Mouse (Mus musculus) limb, embryonic 12.5 days (tissue): Measurements from ENCODE around the gene Lrpprc. TPM values are rescaled to one million over a fixed set of nuclear protein-coding genes. Genes with fewer than 3 reads are reported as not detected.

Experiments used
- ATAC-seq: fragments of 200-750 bp; cut with Nextera tagmentation; 2 replicates; pipeline ENCODE4 v1.8.0; 2017; ENCODE audit warnings: low read depth, moderate TSS enrichment; ENCODE audit not compliant: insufficient number of reproducible peaks, insufficient read depth, low FRiP score, low TSS enrichment
- H3K27ac ChIP-seq: fragments of 300-500 bp; sonication (generic); 2 replicates; pipeline ENCODE4 v1.5.1; 2016; ENCODE audit warnings: mild to moderate bottlenecking, moderate library complexity
- H3K27me3 ChIP-seq: fragments of 300-500 bp; sonication (generic); 2 replicates; pipeline ENCODE4 v1.6.1; 2016; ENCODE audit warnings: mild to moderate bottlenecking, moderate library complexity
- H3K36me3 ChIP-seq: fragments of 300-500 bp; sonication (generic); 2 replicates; pipeline ENCODE4 v1.6.1; 2016; ENCODE audit warnings: mild to moderate bottlenecking, moderate library complexity
- H3K4me1 ChIP-seq: fragments of 300-500 bp; sonication (generic); replicated peaks from 2 replicates; pipeline ENCODE4 v1.6.1; 2016
- H3K4me2 ChIP-seq: fragments of 300-500 bp; sonication (generic); 2 replicates; pipeline ENCODE4 v1.6.1; 2016; ENCODE audit warnings: mild to moderate bottlenecking, moderate library complexity
- H3K4me3 ChIP-seq: fragments of 300-500 bp; sonication (generic); replicated peaks from 2 replicates; pipeline ENCODE4 v1.5.1; 2016; ENCODE audit warnings: mild to moderate bottlenecking
- H3K9ac ChIP-seq: fragments of 300-500 bp; sonication (generic); replicated peaks from 2 replicates; pipeline ENCODE4 v1.6.1; 2016; ENCODE audit warnings: mild to moderate bottlenecking, moderate library complexity
- H3K9me3 ChIP-seq: fragments of 300-500 bp; sonication (generic); 2 replicates; pipeline ENCODE4 v1.6.1; 2016; ENCODE audit warnings: mild to moderate bottlenecking, moderate library complexity
- WGBS: fragments of 180-500 bp; shearing (Covaris S2); methylation state at CpG from one replicate; pipeline ENCODE4 v1.1.7; 2016; 5-methylcytosine and 5-hydroxymethylcytosine counted together
- polyA plus RNA-seq: library from polyadenylated mRNA; unstranded; fragments of >200 nt; fragmentation: Nextera tagmentation; extraction: Ambion mirVana; gene quantifications from 2 replicates; pipeline ENCODE4 v1.2.1, GENCODE M21; 2016

Gene Lrpprc
- polyA plus RNA-seq, 1 experiment from 2014 or later = 59.1 TPM

DNA sequence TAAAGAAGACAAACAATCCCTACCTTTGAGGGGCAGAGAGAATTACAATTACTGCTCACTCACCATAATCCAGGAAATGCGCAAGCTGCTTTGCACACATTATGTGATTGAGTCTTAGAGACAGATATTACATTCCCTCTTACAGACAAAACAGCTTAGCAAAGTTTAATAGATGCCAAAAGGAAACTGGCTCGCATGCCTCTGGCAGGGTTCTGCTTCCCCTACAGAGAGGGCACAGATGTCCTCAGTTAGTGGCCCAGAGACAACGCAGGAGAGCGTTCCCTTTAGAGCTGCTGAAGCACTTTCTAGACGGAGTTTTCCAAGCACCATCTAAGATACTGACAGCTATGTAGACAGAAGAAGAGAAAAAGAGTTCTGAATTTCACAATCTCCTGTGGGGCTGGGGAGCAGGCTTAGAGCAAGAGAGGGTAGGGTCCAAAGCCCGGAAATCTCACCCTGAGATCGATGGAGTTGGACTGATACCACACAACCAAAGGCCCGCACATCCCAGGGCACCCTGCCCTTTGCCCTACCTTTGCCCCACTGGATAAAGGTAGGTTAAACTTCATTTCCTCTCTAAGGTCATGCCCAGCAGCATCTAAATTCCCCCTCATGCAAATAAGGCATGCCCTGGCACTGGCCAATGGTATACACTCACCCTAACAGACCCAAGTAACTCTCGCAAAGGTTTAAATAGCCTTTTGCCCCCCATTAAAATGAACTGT is 52.4 kb downstream of the Lrpprc start:
- no peaks in the 10 kb centered on the region for H3K27me3 ChIP-seq
- WGBS = 48% methylated on average over 9 of the region's 9 CpGs
- no peak for ATAC-seq
- H3K4me2 ChIP-seq = no peak overlapping the region
- no peak overlapping the region for H3K27ac ChIP-seq
- no peak overlapping the region for H3K4me3 ChIP-seq
- no peak overlapping the region for H3K9ac ChIP-seq
- no peaks in the 10 kb centered on the region for H3K9me3 ChIP-seq
- peaks cover 21% of the 10 kb centered on the region for H3K4me1 ChIP-seq
- peaks cover 26% of the 10 kb centered on the region; the same call in 1 of the 2 replicates for H3K36me3 ChIP-seq

DNA sequence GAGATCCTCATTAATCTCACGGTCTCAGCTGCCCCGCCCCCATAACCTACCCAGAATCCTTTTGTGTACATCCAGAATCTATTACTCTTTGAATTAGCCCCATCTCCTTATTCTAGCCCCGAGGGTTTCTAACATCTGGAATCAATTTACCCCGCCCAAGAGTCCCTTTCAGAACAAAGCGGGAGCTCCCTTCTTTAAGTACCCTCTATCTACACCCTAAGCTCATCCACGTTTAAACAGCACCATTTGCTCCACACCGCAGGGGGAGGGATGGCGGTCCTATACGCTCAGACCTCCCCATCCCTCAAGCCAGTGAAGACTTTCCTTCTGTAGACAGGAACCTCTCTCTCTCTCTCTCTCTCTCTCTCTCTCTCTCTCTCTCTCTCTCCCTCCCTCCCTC is 53.9 kb downstream of the Lrpprc start:
- no peak overlapping the region for H3K27ac ChIP-seq

DNA sequence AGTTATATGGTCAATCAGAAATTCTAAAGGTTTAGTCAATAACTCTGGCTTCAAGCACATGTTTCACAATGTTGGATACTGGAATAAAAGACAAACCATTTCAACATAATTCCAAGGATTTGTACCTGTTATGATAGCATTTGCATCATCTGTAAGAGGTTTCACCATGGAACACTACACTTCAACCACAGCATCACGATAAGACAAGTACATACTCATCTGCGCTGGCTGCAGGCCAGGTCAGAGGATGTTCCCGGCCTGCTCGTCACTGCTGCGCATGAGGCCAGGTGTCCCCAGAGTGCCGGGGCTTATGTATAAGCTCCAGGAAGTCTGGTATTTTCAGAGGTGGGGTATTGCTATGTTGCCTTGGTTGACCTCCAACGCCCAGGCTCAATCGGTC is 58.0 kb downstream of the Lrpprc start:
- 90% methylated on average over 8 of the region's 8 CpGs for WGBS
- H3K36me3 ChIP-seq = peaks cover 42% of the 10 kb centered on the region
- no peak for ATAC-seq

More for the DNA sequence above, 53.9 kb downstream of the Lrpprc start:
- H3K36me3 ChIP-seq = peaks cover 27% of the 10 kb centered on the region; the same call in 1 of the 2 replicates
- no peaks in the 10 kb centered on the region for H3K9me3 ChIP-seq
- H3K27me3 ChIP-seq = no peaks in the 10 kb centered on the region
- no peak overlapping the region for H3K4me3 ChIP-seq
- 19% methylated on average over 9 of the region's 9 CpGs for WGBS
- H3K4me2 ChIP-seq = no peak overlapping the region
- ATAC-seq = no peak
- H3K4me1 ChIP-seq = peaks cover 21% of the 10 kb centered on the region
- H3K9ac ChIP-seq = no peak overlapping the region

DNA sequence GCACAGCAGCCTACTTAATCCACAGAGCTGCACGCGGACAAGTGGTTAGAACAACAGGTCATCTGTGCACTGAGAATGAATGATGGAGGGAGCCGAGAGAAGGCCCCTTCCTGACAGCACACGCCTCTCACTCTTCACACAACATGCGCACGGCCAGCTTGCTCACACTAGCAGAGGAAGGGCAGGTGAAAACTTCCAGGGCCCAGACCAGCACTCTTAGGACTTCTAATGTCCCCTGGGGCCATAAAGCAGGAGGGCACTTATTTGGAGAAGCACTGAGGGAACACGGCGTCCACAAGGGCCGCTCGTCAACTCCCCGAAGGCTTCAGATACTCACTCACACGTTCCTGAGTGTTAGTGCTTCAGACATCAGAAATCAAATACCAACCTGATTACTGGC is 59.2 kb downstream of the Lrpprc start:
- H3K27ac ChIP-seq = no peak overlapping the region
- no peak for ATAC-seq

More for the DNA sequence above, 58.0 kb downstream of the Lrpprc start:
- Histone ChIP-seq H3K27me3 (no peaks in the 10 kb centered on the region), H3K9me3 (no peaks in the 10 kb centered on the region), H3K4me3 (no peak overlapping the region), H3K27ac (no peak overlapping the region), H3K4me1 (peaks cover 10% of the 10 kb centered on the region), H3K4me2 (no peak overlapping the region), H3K9ac (no peak overlapping the region)

GRCm38 (mm10) chr17:84729140-84729539 is 61.4 kb downstream of the Lrpprc start:
- H3K4me3 ChIP-seq = no peak overlapping the region
- H3K27me3 ChIP-seq = no peaks in the 10 kb centered on the region
- H3K9ac ChIP-seq = no peak overlapping the region
- H3K4me1 ChIP-seq = no peaks in the 10 kb centered on the region
- H3K27ac ChIP-seq = no peak overlapping the region
- ATAC-seq = no peak
- H3K4me2 ChIP-seq = no peak overlapping the region
- no peaks in the 10 kb centered on the region for H3K9me3 ChIP-seq
- WGBS = 94% methylated on average over 5 of the region's 5 CpGs
- peaks cover 49% of the 10 kb centered on the region for H3K36me3 ChIP-seq

More for the DNA sequence above, 59.2 kb downstream of the Lrpprc start:
- Histone ChIP-seq H3K4me3 (no peak overlapping the region), H3K36me3 (peaks cover 42% of the 10 kb centered on the region), H3K9me3 (no peaks in the 10 kb centered on the region), H3K4me2 (no peak overlapping the region), H3K4me1 (no peaks in the 10 kb centered on the region), H3K9ac (no peak overlapping the region), H3K27me3 (no peaks in the 10 kb centered on the region)
- WGBS = 83% methylated on average over 12 of the region's 12 CpGs

- peaks cover 53% of the 10 kb centered on the region for H3K36me3 ChIP-seq
- H3K27ac ChIP-seq = no peak overlapping the region
These were observed 62.2 kb downstream of the Lrpprc start for GRCm38 (mm10) chr17:84728201-84728911.

GRCm38 (mm10) chr17:84725163-84725562 is 65.4 kb downstream of the Lrpprc start:
- 95% methylated on average over 3 of the region's 3 CpGs for WGBS
- Histone ChIP-seq H3K4me2 (no peak overlapping the region), H3K9me3 (no peaks in the 10 kb centered on the region), H3K9ac (no peak overlapping the region), H3K27me3 (no peaks in the 10 kb centered on the region), H3K27ac (no peak overlapping the region), H3K4me3 (no peak overlapping the region), H3K4me1 (no peaks in the 10 kb centered on the region), H3K36me3 (peaks cover 56% of the 10 kb centered on the region)
- ATAC-seq = no peak

More at GRCm38 (mm10) chr17:84728201-84728911, 62.2 kb downstream of the Lrpprc start:
- H3K4me1 ChIP-seq = no peaks in the 10 kb centered on the region
- no peak overlapping the region for H3K9ac ChIP-seq
- ATAC-seq = no peak
- H3K27me3 ChIP-seq = no peaks in the 10 kb centered on the region
- no peaks in the 10 kb centered on the region for H3K9me3 ChIP-seq
- no peak overlapping the region for H3K4me3 ChIP-seq
- H3K4me2 ChIP-seq = no peak overlapping the region
- WGBS = 78% methylated on average over 1 of the region's 1 CpGs

- H3K27ac ChIP-seq = no peak overlapping the region
- no peak overlapping the region for H3K9ac ChIP-seq
- no peak overlapping the region for H3K4me2 ChIP-seq
- WGBS = 89% methylated on average over 9 of the region's 9 CpGs
- H3K9me3 ChIP-seq = no peaks in the 10 kb centered on the region
- H3K4me1 ChIP-seq = no peaks in the 10 kb centered on the region
- no peak for ATAC-seq
- no peak overlapping the region for H3K4me3 ChIP-seq
- no peaks in the 10 kb centered on the region for H3K27me3 ChIP-seq
- peaks cover 51% of the 10 kb centered on the region for H3K36me3 ChIP-seq
These were observed 66.6 kb downstream of the Lrpprc start for GRCm38 (mm10) chr17:84724028-84724427.

DNA sequence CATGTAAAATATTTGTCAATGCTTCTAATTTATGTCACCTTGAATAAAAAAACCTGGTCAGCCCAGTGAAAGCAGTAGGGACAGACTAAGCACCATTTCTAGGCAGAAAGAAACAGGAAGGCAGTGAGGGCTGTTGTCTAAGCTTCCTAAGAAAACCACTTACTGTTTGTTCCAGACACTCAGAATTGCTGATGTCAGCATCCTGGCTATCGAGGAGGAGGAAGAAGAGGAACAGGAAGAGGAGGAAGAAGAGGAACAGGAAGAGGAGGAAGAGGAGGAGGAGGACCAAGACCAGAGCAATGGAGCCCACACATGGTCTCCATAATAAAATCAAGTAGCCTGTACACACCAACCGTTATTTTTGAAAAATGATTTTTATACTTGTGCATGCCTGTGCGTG is 71.5 kb downstream of the Lrpprc start:
- H3K36me3 ChIP-seq = peaks cover 41% of the 10 kb centered on the region
- H3K4me2 ChIP-seq = no peak overlapping the region
- no peak overlapping the region for H3K9ac ChIP-seq
- no peak for ATAC-seq
- no peak overlapping the region for H3K27ac ChIP-seq
- no peaks in the 10 kb centered on the region for H3K27me3 ChIP-seq
- 0 out of 2 replicates have a peak, but pooled peaks cover 3% of the 10 kb centered on the region for H3K4me1 ChIP-seq
- H3K9me3 ChIP-seq = no peaks in the 10 kb centered on the region
- no peak overlapping the region for H3K4me3 ChIP-seq
- WGBS = 88% methylated on average over 3 of the region's 3 CpGs

GRCm38 (mm10) chr17:84717416-84717815 is 73.2 kb downstream of the Lrpprc start:
- no peak overlapping the region for H3K4me2 ChIP-seq
- no peak overlapping the region for H3K9ac ChIP-seq
- H3K4me3 ChIP-seq = no peak overlapping the region
- H3K36me3 ChIP-seq = peaks cover 37% of the 10 kb centered on the region
- H3K4me1 ChIP-seq = 0 out of 2 replicates have a peak, but pooled peaks cover 3% of the 10 kb centered on the region
- H3K27ac ChIP-seq = no peak overlapping the region
- WGBS = 57% methylated on average over 5 of the region's 5 CpGs
- no peaks in the 10 kb centered on the region for H3K27me3 ChIP-seq
- no peak for ATAC-seq
- H3K9me3 ChIP-seq = no peaks in the 10 kb centered on the region

- Histone ChIP-seq H3K36me3 (peaks cover 35% of the 10 kb centered on the region), H3K27me3 (no peaks in the 10 kb centered on the region), H3K9ac (no peak overlapping the region), H3K4me3 (no peak overlapping the region), H3K27ac (no peak overlapping the region), H3K9me3 (no peaks in the 10 kb centered on the region), H3K4me2 (no peak overlapping the region), H3K4me1 (0 out of 2 replicates have a peak, but pooled peaks cover 3% of the 10 kb centered on the region)
- 85% methylated on average over 16 of the region's 16 CpGs for WGBS
- ATAC-seq = no peak
These were observed 74.2 kb downstream of the Lrpprc start for GRCm38 (mm10) chr17:84716252-84716872.
